Mouse (Mus musculus) retina, embryonic 14.5 days (tissue): ENCODE results near the gene Psd4.

Experiments
- DNase-seq: peaks from one replicate; pipeline ENCODE4 v3.0.0-alpha.2; 2015; ENCODE audit warnings: low spot score

Gene Psd4

DNA sequence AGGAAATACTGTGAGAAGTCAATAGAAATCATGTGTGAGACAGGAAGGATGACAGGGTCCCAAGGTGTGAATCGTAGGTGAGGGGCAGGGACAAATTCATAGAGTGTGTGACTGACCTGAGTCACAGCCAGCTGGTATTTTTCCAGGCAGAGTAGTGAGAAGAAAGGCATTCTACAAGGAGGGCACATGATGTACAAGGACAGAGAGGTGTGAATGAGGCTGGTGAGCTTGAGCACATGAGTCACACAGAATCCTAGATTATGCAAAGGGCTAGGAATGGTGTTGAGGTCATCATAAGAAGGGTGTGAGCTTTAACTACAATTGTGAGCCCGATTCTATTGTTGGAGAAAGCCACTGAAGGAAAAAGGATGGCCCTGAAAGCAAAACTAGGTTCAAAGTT, 72.7 kb downstream of the Psd4 start:
- DNase-seq = no peak

- DNase-seq = no peak
These were observed 74.5 kb downstream of the Psd4 start for GRCm38 (mm10) chr2:24441899-24442298.

GRCm38 (mm10) chr2:24442303-24442925, 75.0 kb downstream of the Psd4 start:
- DNase-seq = no peak

DNA sequence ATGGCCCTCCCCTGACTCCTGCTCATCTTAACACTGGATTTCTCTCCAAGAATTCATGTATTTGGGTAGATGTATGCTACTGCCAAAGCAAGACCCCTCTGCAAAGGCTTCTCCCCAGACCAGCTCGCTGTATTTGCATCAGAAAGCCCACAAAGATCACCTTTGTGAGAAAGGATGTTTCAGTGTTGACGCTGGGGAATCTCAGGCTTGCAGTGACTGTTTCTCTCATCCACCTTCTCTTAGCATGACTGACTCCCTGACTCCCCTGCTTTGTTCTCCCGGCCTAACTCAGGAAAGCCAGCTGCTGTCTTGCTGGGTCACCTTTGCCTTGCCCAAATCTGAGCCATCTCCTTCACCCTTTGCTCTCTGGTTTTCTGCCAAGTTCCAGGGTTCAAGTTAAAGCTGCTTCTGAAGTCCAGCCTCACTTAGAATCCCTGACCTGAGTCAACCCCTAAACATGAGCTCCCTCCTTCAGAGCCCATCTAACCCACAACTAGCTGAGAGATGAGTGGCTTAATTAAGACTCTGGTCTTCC, 75.9 kb downstream of the Psd4 start:
- DNase-seq = no peak

GRCm38 (mm10) chr2:24449111-24449510, 81.7 kb downstream of the Psd4 start:
- DNase-seq = no peak

- no peak for DNase-seq
These were observed 85.8 kb downstream of the Psd4 start for GRCm38 (mm10) chr2:24453206-24453605.

GRCm38 (mm10) chr2:24454429-24455011, 87.1 kb downstream of the Psd4 start:
- DNase-seq = no peak

GRCm38 (mm10) chr2:24455057-24455855, 87.9 kb downstream of the Psd4 start:
- no peak for DNase-seq

- no peak for DNase-seq
These were observed 89.5 kb downstream of the Psd4 start for GRCm38 (mm10) chr2:24456841-24457240.

- no peak for DNase-seq
These were observed 92.9 kb downstream of the Psd4 start for GRCm38 (mm10) chr2:24460112-24460807.

- DNase-seq = no peak
These were observed 93.4 kb downstream of the Psd4 start for GRCm38 (mm10) chr2:24460808-24461127.
